Mouse (Mus musculus): ENCODE results near the gene Il1f10.

GRCm38 (mm10) chr2:24273619-24274018 lies 17.4 kb upstream of the Il1f10 start:
- TF ChIP-seq CTCF (IDR thresholded peaks at IDR 0.05; ENCODE audit: borderline replicate concordance, control insufficient read depth, extremely low read depth, insufficient read depth, low read length, poor library complexity) (no peak), POLR2A (IDR thresholded peaks at IDR 0.05; ENCODE audit: control insufficient read depth, extremely low read depth, insufficient read depth, low read length, poor library complexity) (no peak)

Data from thymus, adult 2 months (tissue).